Mouse (Mus musculus) cortical plate, adult 2 months (tissue): ENCODE data around the gene Rcan1.

Experiments used
- CTCF ChIP-seq: fragments of 200-500 bp; IDR thresholded peaks from 2 replicates; pipeline ENCODE4 v1.5.1; 2011; ENCODE audit warnings: mild to moderate bottlenecking, control low read depth, low read length; ENCODE audit not compliant: insufficient read depth; ENCODE audit errors: extremely low read depth
- POLR2A ChIP-seq: fragments of 200-500 bp; IDR thresholded peaks from 2 replicates; pipeline ENCODE4 v1.6.1; 2011; ENCODE audit warnings: mild to moderate bottlenecking, low read length, control low read depth; ENCODE audit not compliant: insufficient read depth; ENCODE audit errors: extremely low read depth

- TF ChIP-seq CTCF (no peak), POLR2A (no peak)
These were observed 15.2 kb downstream of the Rcan1 start for GRCm38 (mm10) chr16:92455488-92455887.
